Mouse (Mus musculus) megakaryocyte, embryonic 14.5 days (primary cell): ENCODE measurements around the gene Cct7.

Experiments
- FLI1 ChIP-seq: IDR thresholded peaks from 2 replicates; pipeline ENCODE4 v1.6.1; 2012; ENCODE audit warnings: low read length, inconsistent platforms, mixed read lengths
- GATA1 ChIP-seq: IDR thresholded peaks from 3 replicates; pipeline ENCODE4 v1.6.1; 2012; ENCODE audit warnings: mixed read lengths, low read length, inconsistent platforms, borderline replicate concordance

DNA sequence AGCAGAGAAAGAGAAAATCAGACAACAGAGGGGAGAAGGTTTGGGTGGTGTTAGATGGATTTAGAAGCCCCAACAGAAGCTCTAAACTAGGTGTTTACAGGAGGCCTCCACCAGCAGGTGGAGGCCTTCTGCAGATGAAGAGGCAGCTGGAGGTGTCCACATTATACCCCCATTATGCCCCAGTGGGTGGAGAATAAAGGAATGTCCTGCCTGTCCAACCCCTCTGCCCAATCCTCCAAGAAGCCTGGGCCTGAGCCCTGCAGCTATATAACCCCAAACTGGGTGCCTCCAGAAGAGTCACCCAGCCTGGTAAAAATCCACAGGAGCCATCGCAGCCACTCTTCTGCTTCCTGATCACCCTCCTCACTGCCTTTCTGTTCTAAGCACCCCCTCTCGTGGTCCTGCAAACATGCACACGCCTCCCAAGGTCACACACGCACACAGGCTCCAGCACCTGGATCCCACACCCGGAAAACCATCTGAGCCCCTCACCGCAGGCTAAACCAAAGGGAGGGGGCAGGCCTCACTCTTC, 50.3 kb downstream of the Cct7 start:
- no peak for TF ChIP-seq GATA1
- TF ChIP-seq FLI1, result no peak
